Mouse (Mus musculus): ENCODE results near the gene Zfp358. TPM values are rescaled to one million over a fixed set of nuclear protein-coding genes. Genes with fewer than 3 reads are reported as not detected.

Gene Zfp358
- total RNA-seq, 2 experiments from 2014 or later = 30.8 to 39.3 TPM

DNA sequence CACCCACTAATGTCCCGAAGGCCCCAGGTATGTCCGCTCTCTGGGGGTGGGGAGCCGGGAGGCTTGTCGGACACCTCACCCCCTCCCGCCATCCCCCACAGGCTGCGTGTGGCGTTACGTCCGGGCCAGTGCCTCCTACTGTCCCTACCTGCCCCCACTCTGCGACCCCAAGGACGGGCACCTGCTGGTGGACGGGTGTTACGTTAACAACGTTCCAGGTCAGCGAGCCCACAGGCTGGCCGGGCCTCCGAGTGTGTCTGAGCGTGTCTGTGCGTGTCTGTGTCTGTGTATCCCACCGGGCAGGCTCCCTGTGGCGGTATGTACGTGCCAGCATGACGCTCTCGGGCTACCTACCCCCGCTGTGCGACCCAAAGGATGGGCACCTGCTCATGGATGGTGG is 44.7 kb downstream of the Zfp358 start:
- intact Hi-C loops (cut with DNase I) = no loop called here
- H3K4me3 ChIP-seq = no peak overlapping the region
- DNase-seq = no peak
- no peak overlapping the region for H3K27ac ChIP-seq
- no peak for TF ChIP-seq CTCF (IDR thresholded peaks at IDR 0.05)

- Histone ChIP-seq H3K27ac (no peak overlapping the region), H3K4me3 (no peak overlapping the region)
- no peak for DNase-seq
- no peak for TF ChIP-seq CTCF (IDR thresholded peaks at IDR 0.05)
- intact Hi-C loops (cut with DNase I) = no loop called here
Measured at GRCm38 (mm10) chr8:3539146-3539545, 46.2 kb downstream of the Zfp358 start.

DNA sequence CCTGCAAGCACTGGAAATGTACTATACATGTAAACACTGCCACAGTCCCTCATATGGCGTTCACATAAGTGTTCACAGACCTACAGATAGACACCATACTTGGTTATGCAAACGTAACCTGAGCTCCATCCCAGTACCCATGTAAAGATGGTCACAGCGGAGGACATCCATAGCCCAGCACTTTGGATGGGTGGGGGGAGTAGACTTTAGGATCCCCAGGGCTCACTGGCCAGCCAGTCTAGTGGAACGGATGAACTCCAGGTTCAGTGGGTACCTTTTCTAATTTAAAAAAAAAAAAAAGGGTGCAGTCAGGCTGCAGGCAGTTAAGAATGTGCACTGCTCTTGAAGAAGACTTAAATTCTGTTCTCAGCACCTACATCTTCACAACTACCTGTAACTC is 47.1 kb downstream of the Zfp358 start:
- no peak for DNase-seq
- Histone ChIP-seq H3K4me3 (no peak overlapping the region), H3K27ac (no peak overlapping the region)
- no peak for TF ChIP-seq CTCF (IDR thresholded peaks at IDR 0.05)
- intact Hi-C loops (cut with DNase I) = no loop called here

DNA sequence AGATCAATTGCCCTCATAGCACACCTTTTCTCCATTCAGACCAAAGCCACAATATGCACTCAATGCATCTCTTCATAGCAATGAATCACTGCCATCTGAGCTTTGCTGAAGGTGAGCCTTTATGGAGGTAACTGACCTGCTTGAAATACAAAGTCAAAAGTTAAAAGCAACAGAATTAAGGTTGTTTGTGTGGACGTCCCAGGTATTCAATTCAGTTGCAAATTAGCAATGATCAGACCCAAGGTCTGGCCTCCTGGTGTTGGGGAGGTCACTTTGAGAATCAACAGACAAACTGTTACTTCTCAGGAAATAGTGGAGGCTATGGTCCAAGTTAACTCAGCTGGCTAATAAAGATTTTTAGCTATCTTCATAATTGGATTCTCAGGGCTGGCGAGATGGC is 53.6 kb downstream of the Zfp358 start:
- no peak overlapping the region for H3K4me3 ChIP-seq
- H3K27ac ChIP-seq = no peak overlapping the region
- no peak for TF ChIP-seq CTCF (IDR thresholded peaks at IDR 0.05)
- intact Hi-C loops (cut with DNase I) = no loop called here
- no peak for DNase-seq

Other genes with a start within 250 kb of the Zfp358 start
- 10 to 100 TPM; 54.4 to 63.5 TPM for gene Insr, start 213.5 kb upstream of the Zfp358 start, total RNA-seq (2021)
- not detected for gene A430078G23Rik, start 139.7 kb upstream of the Zfp358 start, total RNA-seq (2021)
- 10 to 100 TPM in 1 of 2 experiments, 1 to 10 TPM in 1; 6.9 to 11.8 TPM for gene Arhgef18, start 100.1 kb upstream of the Zfp358 start, total RNA-seq (2021)
- 1 to 10 TPM; 2.3 to 2.6 TPM for gene Pex11g, start 25.5 kb upstream of the Zfp358 start, total RNA-seq (2021)
- gene Tex45, start 22.3 kb upstream of the Zfp358 start, total RNA-seq (2021) = not detected
- 10 to 100 TPM; 23.5 to 24.9 TPM for gene Mcoln1, start 7.3 kb downstream of the Zfp358 start, total RNA-seq (2021)
- gene Pnpla6, start 22.2 kb downstream of the Zfp358 start, total RNA-seq (2021) = 1 to 10 TPM; 8.7 to 9.3 TPM
- gene C330021F23Rik, start 74.9 kb downstream of the Zfp358 start, total RNA-seq (2021) = not detected
- under 1 TPM; 0.22 to 0.33 TPM for gene Camsap3, start 94.2 kb downstream of the Zfp358 start, total RNA-seq (2021)
- gene Xab2, start 128.2 kb downstream of the Zfp358 start, total RNA-seq (2021) = 10 to 100 TPM; 11.0 to 11.3 TPM
- 10 to 100 TPM; 87.7 to 92.0 TPM for gene Pet100, start 128.4 kb downstream of the Zfp358 start, total RNA-seq (2021)
- gene Pcp2, start 132.4 kb downstream of the Zfp358 start, total RNA-seq (2021) = not detected
- gene Stxbp2, start 137.8 kb downstream of the Zfp358 start, total RNA-seq (2021) = 1 to 10 TPM; 2.7 to 5.5 TPM
- 1 to 10 TPM in 1 of 2 experiments, under 1 TPM in 1; 0.87 to 3.0 TPM for gene Retn, start 162.6 kb downstream of the Zfp358 start, total RNA-seq (2021)
- gene Mcemp1, start 172.6 kb downstream of the Zfp358 start, total RNA-seq (2021) = not detected
- not detected for gene Fcor, start 179.2 kb downstream of the Zfp358 start, total RNA-seq (2021)
- 10 to 100 TPM; 18.2 to 20.7 TPM for gene Trappc5, start 183.2 kb downstream of the Zfp358 start, total RNA-seq (2021)
- not detected for gene Fcer2a, start 201.0 kb downstream of the Zfp358 start, total RNA-seq (2021)
- not detected for gene Clec4g, start 227.5 kb downstream of the Zfp358 start, total RNA-seq (2021)